Mouse (Mus musculus): Measurements from ENCODE around the gene Sirpb1c.
"Not testable (repeated sequence)": the region's sequence is repeated elsewhere in the genome, so short reads cannot be mapped to it uniquely, and the experiment has no call there.

Gene Sirpb1c

GRCm38 (mm10) chr3:15848280-15848679 lies at the start of gene Sirpb1c:
Gene Sirpb1c (minus strand): TSS chr3:15848528.
- DNase-seq, result peak; percentile 52

GRCm38 (mm10) chr3:15886380-15886779 lies 38.1 kb upstream of the Sirpb1c start:
- peak; percentile 80 for DNase-seq

DNA sequence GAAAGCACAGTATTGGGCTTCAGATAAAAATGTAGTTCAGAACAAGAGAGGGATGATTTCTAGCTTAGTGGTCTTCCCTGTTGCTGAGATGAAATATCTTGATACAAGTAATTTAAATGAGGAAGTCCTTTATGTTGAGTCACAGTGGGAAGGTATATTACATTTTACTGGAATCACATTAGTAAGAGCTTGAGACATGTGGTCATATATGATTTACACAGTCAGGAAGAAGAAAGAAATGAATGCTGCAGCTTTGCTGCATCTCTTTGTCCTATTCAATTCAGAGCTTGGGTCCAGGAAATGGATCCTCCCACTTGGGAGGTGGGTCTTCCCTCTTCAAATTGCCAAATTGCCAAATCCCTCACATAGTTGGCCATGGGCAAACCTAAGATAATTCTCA lies 7.4 kb upstream of the Sirpb1c start:
- not testable (repeated sequence) for DNase-seq

- no peak for DNase-seq
Observed at GRCm38 (mm10) chr3:15849922-15850321, 1.6 kb upstream of the Sirpb1c start.

DNA sequence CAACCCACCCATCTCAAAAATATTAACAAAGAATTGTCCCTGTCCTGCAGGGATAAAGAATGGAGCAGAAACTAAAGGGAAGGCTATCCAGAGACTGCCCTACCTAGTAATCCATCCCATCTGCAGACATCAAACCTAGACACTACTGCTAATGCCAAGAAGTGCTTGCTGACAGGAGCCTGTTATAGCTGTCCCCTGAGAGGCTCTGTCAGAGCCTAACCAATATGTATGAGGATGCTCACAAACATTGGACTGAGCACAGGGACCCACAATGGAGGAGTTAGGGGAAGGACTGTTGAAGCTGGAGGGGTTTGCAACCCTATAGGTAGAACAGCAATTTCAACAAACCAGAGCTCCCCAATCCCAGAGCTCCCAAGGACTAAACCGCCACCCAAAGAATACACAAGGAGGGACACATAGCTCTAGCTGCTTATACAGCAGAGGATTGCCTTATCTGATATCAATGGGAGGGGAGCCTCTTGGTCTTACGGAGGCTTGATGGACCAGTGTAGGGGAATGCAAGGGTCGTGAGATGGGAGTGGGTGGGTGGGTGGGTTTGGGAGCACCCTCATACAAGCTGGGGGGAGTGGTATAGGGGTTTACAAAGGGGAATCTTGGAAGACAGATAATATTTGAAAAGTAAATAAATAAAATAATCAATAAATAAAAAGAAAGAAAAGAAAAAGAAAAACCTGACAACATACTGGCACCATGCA lies 838 bp downstream of the Sirpb1c start:
- DNase-seq, result peak; percentile 82

- not testable (repeated sequence) for DNase-seq
Observed at GRCm38 (mm10) chr3:15773642-15774041, 74.7 kb downstream of the Sirpb1c start.
